Mouse (Mus musculus): ENCODE data around the gene Zfp992.
"Not testable (repeated sequence)": the region's sequence is repeated elsewhere in the genome, so short reads cannot be mapped to it uniquely, and the experiment has no call there.

Zfp992 gene

DNA sequence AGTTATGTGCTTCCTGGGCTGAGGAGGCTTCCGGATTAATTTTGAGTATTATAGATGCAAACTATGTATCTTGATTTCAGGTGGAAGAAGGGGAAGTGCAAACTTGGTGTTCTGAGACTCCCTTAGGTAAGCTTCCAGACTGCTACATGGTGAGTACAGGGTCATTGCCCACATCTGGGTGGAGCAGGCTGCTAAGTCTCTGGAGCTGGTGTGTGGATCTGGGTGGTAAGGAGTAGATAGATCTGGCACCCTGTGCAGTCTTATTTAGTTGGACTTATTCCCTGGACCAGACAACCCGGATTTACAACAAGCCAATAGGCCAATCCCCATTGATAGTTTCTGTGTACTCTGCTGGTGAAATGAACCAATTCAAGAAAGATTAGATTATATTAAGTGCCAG lies at the start of gene Zfp992:
Gene Zfp992, plus strand, starts transcription at position 74 of the 400 bp plus-strand sequence.
- DNase-seq = peak; percentile 88

DNA sequence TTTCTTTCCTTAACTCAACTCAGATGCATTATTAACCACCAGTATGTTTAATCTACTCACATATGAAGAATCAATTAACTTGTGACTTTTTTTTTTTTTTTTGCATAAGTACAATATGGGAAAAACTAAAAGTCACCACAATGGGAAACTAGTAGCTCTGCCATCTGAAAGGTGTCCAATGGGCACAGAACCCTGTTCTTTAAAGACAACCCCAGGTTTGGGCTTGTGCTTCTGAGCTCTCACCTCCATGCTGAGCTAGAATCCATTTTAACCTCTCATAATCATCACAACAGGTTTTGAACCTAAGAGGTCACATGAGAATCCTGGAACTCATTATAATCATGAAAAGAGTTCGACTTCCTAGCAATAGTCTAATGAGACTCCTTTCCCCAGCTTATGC lies 19.4 kb upstream of the Zfp992 start:
- DNase-seq = peak; percentile 64

DNA sequence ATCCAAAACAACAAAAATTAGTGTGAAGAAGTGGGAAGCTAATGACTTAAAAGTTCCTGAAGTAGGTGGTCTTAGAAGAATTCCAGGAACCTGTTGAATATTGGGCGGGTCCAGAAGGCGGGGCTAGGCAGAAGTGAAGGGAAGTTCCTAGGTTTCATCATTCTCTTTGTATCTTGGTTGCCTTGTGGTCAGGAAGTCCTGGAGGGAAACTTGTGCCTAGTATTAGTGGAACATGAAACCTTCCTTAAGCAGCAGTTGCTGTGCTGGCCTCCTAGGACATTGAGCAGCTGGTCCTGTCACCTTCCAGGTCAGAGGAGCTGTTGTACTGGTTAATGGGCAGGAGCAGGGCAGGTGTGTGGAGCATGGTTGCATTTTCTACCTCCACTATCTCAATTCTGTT lies 17.9 kb upstream of the Zfp992 start:
- peak; percentile 82 for DNase-seq

DNA sequence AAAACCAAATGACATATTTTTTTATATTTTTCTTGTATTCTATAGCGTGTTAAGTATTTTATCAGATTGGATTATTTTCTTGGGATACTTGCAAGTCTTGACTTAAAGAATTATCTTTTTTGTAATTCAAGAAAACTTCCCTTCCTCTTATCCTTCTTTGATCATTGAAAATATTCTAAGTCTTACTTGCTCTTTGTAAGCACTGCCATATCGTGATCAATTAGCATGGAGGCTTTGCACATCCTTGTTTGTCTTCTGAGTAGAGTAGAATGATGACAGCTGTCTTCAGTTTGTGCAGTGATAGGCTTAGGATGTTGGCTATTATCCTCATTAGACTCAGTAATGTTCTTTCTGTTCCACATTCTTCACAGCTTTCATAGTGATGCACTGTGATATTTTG lies 13.3 kb upstream of the Zfp992 start:
- not testable (repeated sequence) for DNase-seq

DNA sequence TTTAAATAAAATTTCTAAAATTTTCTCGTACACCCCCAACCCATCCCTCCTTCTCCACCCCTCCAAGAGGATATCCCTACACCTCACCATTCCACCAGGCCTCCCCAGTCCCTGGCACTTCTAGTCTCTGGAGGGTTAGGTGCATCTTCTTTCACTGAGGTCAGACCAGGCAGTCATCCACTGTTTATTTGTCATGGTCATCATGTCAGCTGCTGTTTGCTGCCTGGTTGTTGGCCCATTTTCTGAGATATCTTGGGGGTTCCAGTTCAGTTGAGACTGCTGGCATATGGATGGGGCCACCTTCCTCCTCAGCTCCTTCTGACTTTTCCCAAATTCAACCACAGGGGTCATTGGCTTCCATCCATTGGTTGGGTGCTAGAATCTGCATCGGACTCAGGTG lies 11.6 kb upstream of the Zfp992 start:
- DNase-seq = peak; percentile 88

DNA sequence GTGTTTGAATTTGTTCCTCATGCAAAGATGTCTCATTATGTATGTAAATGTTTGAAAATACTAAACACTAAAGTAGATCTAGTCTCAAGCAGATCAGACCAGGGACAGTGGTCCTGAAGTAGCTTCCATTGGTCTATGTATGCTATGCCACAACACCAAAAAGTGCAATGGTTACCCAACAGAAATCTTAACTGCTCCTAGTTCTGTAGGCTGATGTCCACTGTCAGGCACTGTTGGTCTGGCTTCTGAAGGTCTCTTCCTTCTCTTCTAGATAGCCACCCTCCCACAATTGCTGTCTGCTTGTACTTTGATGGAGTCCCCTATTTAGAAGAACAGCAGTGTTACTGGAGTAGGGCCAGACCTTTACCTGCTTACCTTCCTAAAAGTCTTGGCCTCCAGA lies 4.5 kb upstream of the Zfp992 start:
- DNase-seq = peak; percentile 87

DNA sequence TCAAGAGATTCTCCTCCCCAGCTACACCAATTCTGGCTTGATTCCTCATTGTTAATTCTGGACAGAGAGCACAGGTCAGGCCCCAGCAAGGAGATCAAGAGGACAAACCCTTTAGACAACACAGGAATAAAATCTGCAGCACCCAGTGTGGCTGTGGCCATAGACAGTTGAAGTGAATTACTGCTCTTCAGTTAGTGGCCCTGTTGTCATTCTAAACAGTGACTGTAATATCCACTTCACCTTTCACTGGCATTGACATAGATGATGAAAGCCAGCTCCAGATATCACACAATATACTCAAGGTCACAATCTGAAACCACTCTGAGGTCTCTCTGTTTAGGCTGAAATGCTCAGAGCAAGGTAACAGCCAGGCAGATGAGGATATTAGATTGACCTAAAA lies 3.7 kb upstream of the Zfp992 start:
- DNase-seq = peak; percentile 79

DNA sequence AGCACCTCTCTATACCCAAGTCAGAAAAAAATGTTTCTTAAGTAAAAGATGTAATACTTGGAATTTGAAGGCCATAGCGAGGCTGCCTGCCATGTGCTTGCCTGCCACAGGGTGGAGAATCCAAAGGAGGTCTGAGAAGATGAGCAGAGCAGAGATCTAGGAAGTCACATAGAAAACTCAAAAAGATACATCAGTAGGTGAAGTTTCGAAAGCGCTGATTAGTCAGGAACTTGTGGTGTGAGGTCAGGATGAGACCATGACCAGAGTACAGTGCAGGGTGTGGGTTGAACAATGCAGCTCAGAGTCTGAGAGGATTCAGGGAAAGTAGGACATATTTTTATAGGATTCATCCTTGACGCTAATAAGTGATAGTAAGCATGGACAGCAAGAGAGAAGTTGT lies 2.7 kb upstream of the Zfp992 start:
- DNase-seq = peak; percentile 83

DNA sequence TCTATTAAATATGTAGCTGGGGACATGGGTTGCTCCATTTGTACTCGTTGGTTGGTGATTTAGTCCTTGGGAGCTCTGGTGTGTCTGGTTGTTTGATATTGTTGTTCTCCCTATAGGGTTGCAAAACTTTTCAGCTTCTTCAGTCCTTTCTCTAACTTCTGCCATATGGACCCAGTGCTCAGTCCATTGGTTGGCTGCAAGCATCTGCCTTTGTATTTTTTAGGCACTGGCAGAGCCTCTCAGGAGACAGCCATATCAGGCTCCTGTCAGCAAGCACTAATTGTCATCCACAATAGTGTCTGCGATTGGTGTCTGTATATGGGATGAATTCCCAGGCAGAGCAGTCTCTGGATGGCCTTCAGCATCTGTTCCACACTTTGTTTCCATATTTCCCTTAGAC lies 1.8 kb upstream of the Zfp992 start:
- peak; percentile 86 for DNase-seq

DNA sequence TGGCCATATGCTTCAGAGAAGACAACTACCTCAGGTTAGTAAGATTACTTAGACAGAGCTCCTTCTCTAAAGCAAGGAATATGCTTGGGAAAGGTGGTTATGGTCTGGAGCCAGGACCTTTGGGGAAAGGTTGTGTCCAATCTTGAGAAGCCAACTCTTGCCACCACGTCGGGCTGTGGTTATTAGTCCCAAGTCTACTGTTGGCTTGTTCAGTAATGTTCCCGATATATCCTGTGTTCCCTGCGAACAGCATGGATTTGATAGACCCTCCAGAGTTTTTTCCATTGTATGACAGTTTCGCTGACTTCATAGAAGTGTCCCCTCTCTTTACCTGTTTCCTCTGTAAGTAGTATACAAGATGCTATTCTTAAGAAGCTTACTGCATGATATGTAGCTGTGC lies 888 bp downstream of the Zfp992 start:
- peak; percentile 83 for DNase-seq

DNA sequence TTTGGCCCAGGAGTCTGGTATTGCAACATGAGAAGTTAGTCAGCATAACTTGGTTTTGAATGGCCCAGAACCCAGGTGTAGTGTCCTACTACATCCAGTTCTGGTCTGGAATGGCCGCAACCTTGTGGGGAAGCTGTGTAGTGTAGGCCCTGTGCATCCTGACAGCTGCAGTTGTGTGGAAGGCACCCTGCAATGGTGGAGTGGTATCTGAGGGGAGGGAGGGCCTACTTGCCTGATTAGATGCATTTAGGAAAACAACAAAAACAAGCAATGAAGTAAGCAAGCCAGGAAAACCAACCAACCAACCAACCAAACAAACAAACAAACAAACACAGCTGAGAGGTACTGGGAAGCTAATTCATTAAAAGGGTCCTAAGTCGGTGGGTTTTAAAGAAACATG lies 3.8 kb downstream of the Zfp992 start:
- peak; percentile 91 for DNase-seq

DNA sequence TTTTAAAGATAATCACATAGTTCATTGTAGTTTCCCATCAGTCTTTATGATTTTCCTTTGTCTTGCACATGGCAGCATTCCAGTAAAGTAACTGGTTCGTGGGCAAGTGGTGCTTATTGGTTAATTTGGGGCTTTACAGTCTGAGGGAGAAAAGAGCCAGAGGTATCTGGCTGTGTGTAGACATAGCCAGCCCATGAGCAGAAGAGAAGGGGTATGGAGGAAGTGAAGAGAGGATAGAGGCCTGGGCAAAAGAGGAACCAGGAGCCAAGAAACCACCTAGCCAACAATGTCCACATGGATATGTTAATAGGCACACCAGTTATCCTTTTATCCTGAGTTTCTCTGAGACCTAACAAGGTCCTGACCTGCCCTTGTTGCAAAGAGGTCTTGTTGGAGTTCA lies 5.3 kb downstream of the Zfp992 start:
- peak; percentile 90 for DNase-seq

DNA sequence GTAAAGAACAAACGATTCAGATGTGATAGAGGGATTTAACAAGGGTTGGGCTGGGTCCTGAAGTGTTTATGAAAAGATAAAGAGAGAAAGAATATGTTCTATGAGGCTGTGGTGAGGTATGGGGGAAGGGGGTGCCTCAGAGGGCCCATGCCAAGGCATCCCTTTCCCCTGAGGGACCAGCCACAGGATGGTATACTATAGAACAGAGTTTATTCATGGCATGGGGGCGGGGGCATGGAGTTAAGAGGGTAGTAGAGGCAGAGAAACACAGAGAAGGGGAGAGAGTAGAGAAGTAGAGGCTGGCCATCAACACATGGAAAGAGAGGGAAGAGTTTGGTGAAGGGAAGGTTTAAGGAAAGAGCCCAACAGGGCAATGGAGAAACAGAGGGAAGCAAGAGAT lies 6.1 kb downstream of the Zfp992 start:
- peak; percentile 88 for DNase-seq

DNA sequence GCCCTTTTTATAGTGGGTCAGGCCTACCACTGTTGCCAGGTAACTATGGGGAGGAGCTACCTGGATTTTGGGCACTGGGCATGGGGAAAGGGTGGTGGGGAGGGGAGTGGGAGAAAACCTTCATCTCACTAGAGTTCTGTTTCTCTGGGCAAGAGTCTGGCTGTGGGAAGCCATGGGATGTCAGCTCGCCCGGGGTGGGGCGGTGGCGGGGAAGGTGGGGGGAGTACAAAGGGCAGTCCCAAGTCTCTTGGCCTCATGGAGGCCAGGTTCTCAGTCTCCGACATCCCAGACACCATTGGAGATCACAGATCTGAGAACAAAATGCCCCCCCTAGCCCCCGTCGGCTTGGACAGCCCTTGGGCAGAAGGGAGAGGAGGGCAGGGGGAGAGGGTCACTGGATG lies 6.5 kb downstream of the Zfp992 start:
- peak; percentile 93 for DNase-seq

DNA sequence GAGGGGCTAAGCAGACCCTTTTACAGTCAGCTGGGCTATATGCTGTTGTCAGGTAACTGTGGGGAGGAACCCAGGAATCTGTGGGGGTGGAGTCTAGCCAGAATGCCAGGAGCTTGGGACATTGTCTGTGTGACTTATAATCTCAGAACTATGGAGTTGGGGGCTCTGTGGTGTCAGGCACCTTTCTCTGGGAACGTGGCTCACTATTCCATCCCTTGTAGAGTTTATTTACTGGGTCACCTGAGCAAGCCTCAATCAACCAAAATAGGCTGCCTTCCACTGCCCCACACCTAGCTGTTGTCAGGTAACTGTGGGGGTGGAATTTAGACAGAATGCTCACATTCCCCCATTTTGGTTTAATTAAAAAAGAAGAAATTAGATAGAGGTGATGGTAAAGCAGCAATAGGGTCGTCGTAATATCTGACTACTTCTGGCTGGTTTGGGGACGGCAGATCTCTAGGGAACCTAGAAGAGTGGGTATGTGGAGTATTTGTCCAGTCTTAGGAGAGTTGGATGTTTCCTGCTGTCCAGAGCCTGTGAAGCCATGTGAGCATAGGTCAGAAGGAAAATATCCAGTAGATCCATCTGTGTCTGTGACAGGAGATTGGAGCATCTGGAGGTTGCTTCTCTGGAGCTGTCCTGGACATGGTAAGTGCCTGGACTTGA lies 7.4 kb downstream of the Zfp992 start:
- DNase-seq = peak; percentile 89

DNA sequence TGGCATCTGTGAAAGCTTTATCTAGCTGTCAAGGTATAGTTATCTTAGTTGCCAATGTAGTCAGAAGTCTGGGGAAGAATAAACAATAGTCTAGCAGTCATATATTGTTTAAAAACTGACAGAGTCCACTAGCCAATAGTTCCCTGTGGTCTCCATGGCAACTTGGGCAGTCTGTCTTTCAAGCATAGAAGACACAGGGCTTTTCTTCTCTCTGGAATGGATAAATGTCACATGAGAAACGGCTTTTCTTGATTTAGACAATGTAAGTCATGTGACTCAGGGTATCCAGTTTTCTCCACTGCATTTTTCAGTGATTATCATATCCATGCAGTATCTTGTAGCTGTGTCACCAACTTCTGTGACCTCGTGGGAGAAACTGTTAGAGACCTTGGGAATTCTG lies 8.3 kb downstream of the Zfp992 start:
- peak; percentile 52 for DNase-seq

DNA sequence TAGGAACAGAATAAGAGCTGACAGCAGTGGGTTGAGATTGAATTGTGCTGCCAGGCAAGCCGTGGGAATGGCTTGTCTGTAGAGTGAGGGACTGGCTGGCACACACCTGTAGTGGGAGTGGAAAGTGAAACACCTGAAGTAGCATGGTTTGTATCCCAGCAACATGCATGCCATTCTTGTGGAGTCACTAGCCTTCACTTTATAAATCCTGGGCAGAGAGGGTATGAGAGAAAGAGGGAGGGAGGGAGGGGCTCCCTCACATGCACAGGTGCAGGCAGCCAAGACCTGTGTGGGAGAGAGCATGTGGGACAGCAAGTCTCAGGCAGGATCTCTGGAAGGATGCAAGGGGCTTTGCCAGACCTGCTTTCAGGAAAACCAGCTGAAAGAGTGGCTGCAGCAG lies 8.9 kb downstream of the Zfp992 start:
- DNase-seq = peak; percentile 92

DNA sequence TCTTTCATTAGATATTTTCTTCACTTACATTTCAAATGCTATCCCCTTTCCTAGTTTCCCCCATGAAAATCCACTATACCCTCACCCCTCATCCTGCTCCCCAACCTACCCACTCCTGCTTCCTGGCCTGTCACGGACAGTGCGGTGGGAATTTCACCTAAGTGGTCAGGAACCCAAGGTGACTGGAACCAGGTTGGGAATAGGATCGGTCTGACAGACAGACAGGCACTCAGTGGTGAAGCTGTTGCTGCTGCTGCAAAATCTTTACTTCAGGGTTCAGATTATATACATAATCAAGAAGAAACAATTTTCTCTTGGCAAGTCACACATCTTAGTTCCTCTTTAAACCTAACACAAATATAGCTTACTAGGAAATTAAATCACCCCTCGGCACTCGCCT lies 11.0 kb downstream of the Zfp992 start:
- peak; percentile 53 for DNase-seq

DNA sequence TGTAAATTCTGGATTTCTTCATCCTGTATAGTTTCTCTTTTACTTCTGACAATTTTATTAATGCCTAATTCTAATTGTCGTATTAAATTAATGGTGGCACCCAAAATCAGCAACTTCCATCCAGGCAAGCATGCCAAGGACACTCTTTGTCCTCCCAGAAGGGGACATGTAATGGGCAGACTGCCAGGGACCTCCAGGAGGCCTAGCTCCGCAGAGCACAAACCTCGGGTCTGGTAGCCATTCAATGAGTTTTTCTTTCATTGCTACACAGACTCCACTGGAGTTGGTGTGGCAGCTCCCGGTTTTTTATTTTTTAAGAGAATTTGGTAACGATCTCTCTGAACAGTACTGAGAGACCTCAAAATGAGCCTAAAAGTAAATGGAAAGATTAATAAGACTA lies 11.9 kb downstream of the Zfp992 start:
- DNase-seq = peak; percentile 90

DNA sequence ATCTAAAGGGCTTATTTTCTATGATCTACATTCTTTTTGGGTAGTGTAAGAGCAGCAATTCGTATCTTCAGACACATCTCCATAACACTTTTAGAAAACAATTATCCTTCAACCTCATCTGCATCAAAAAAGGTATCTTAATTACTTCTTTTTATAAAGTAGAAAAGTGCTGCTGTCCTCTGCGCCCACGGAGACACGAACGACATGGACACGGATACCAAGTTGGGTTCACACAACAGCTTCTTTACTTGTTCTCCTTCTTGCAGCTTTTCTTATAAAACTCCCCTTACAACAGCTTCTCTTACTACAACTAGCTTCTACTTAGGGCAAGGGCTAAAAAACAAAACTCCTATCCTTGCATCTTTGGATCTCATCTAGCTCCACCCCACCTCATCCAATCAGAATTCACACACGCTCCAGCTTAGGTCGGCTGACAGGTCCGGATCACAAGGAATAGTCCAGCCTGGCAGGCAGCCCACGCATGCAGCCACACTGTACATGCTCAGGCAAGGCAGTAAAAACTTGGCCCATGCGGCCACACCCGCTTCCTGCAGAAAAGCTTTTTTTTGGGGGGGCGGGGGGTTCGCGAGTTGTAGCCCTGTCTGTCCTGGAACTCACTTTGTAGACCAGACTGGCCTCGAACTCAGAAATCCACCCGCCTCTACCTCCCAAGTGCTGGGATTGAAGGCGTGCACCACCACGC lies 15.0 kb downstream of the Zfp992 start:
- DNase-seq = peak; percentile 86

DNA sequence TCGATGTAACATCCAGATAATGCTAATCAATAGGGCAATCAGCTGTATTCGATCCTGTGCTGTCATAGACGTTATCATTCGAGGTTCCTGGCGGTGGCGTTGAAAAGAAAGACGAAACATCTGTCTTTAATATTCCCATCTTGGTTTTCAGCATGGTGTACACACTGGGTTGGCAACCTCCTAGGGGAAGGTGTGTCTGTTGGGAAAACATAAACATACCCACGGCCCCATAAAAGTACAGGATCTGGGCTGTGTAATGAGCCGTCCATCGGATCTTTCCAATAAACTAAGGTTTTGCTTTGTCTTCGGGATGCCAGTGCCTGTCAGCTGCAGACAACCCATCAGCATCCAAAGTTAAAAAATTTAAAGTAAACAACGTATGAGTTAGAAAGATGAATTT lies 21.2 kb downstream of the Zfp992 start:
- peak; percentile 55 for DNase-seq

DNA sequence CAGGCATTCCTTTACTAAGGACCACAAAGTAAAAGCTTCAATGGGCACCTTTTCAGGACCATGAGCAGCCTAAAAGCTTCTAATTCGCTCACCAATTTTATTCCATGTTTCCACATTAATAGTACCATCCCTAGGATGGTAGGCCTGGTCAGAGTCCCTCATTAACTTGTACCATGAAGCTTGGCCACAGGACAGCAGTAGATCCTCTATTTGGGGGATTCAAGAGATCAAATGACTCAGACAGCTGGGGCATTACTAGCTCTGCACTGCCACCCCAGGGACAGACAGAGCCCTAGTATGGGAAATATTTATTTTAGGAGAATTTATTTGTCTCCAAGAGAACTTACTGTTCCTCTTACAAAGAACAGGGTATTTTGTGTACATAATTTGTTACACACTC lies 25.4 kb downstream of the Zfp992 start:
- DNase-seq = not testable (repeated sequence)

DNA sequence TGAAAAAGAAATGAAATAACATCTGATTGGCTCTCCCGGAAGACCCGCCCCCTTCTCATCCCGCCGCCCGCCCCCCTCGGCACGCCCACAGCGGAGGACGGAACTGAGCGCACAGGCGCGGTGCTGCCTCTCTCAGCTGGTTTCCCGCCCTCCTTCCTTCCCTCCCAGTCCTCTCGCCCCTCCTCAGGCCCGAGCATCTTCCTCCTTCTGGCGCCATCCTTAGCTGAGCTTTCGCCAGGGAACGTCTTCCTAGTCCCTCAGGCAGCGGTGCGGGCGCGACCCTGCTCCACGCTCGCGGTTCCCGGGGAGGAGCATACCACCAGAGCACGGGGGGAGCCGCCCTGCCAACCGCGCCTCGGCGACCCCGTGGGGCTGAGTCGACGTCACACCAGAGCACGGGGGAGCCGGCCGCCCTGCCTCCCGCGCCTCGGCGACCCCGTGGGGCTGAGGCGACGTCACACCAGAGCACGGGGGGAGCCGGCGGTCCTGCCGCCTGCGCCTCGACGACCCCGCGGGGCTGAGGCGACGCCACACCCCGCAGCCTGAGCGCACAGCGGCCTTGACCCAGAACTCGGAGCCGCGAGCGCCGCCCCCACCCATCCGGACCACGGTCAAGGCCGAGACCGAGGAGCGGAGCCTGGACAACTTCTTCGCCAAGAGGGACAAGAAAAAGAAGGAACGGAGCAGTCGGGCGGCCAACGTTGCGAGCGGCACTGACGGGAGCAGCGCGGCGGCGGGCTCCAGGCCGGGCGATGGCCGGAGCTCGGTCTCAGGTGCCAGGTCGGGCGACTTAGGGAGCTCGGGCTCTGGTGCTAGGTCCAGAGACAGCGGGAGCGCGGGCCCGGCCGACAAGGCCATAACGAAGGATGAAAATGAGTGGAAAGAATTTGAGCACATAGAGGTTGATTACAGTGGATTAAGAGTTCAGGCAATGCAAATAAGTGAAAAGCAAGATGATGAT lies 26.2 kb downstream of the Zfp992 start:
- DNase-seq = peak; percentile 89

DNA sequence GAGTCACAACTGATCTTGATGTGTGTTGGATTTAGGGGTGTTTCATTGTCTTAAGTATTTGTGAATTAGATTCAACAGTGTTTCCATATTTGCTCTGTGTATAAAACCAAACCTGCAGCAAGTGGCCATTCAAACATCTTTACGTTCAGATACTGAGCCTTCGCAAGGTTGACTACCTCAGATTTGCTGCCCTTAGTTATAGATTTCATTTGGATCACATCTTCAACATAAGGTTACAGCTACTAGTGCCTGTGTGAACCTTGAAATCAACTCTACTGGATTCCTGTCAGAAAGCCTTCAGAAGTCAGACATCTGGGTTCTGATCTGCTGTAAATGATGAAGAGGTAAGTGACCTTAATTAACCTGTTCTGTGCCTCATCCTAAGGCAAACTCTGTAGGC lies 27.4 kb downstream of the Zfp992 start:
- not testable (repeated sequence) for DNase-seq
